Mouse (Mus musculus) bone marrow macrophage, adult 2 months (primary cell): ENCODE measurements around the gene Fxr2. TPM values are rescaled to one million over a fixed set of nuclear protein-coding genes. Genes with fewer than 3 reads are reported as not detected.
A peak's percentile ranks its signal among the peaks of the same experiment; 100 is the strongest.

Experiments used
- H3K27ac ChIP-seq: 2 replicates; pipeline ENCODE4 v1.5.1; 2012; ENCODE audit warnings: low read depth, low read length; ENCODE audit not compliant: insufficient read depth
- H3K4me1 ChIP-seq: 2 replicates; pipeline ENCODE4 v1.6.1; 2012; ENCODE audit warnings: low read length; ENCODE audit not compliant: control insufficient read depth, insufficient read depth
- H3K4me3 ChIP-seq: 2 replicates; pipeline ENCODE4 v1.5.1; 2012; ENCODE audit warnings: mild to moderate bottlenecking, low read length, moderate library complexity; ENCODE audit not compliant: insufficient read depth
- CTCF ChIP-seq: IDR thresholded peaks from 2 replicates; pipeline ENCODE4 v1.5.1; 2012; ENCODE audit warnings: low read depth, mild to moderate bottlenecking, low read length, moderate library complexity
- POLR2A ChIP-seq: IDR thresholded peaks from 2 replicates; pipeline ENCODE4 v1.6.1; 2012; ENCODE audit warnings: mild to moderate bottlenecking, low read depth, low read length, borderline replicate concordance
- polyA plus RNA-seq: library from polyadenylated mRNA; stranded (reverse); fragments of >200 nt; gene quantifications from 2 replicates; pipeline ENCODE4 v1.2.4, GENCODE M21; 2012; ENCODE audit not compliant: missing spikeins, insufficient read depth, insufficient read length

The Fxr2 gene
- polyA plus RNA-seq, result 54.1 and 64.6 TPM in 2 replicates

DNA sequence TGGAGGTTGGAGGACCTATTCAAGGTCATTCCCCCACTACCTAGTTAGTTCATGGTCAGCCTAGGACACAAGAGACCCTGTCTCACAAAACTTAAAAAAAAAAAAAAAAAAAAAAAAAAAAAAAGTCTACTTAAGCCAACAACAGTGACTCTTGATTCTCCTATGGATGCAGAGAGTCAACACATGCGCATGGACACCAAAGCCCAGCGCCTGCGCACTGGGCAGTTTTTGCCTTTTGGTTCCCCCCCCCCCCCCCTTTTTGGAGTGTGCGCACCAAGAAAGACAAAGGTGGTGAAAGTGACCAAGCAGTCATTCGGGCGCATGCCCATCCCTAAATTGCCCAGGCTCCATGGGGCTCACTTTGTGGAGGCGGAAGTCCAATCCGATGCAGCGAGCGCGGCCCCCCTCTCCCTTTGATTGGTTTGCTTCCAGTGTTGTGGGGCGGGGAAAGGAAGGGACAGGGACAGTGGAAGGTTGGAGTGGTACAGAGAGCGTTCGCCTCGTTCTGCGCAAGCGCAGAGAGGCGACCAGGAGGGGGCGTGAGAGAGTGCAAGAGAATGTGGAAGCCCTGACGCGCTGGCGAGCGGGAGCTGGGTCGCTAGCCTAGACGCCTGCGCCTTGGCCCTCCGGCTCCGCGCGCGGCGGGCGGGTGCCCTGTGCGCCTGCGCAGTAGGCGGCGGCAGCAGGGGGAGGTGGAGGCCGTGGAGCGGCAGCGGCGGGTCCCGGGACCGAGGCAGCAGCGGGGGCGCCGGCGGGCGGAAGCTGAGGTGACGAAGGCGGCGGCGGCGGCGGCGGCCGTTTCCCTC is at the start of gene Fxr2:
Gene Fxr2 (plus strand): TSS at position 707 of the 806 bp plus-strand sequence.
- TF ChIP-seq CTCF (no peak), POLR2A (no peak)
- H3K4me3 ChIP-seq, result peak within 1 kb of the TSS; percentile 74
- H3K4me1 ChIP-seq, result peaks cover 16% of the 10 kb centered on the region
- H3K27ac ChIP-seq, result peak within 1 kb of the TSS; percentile 67

DNA sequence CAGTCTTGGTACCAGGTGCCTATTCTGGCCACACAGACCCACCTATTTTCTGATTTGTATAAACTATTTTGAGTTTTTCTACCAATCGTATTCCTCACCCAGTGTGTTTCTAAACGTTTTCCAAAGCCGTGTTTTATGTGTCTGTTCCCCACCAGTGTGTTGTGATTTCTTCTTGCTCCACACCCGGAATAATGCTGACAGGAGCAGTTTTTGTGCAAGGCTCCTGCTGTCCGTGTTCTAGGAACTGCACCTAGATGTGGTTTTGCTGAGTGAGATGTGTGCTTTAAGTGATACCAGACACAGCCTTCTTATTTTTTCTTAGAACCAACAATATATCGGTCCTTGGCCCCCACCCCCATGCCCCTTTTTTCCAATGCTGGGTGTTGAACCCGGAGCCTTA is 48.8 kb upstream of the Fxr2 start:
- H3K4me3 ChIP-seq, result no peak overlapping the region
- H3K27ac ChIP-seq, result no peak overlapping the region
- H3K4me1 ChIP-seq, result peaks cover 39% of the 10 kb centered on the region
- no peak for TF ChIP-seq POLR2A
- no peak for TF ChIP-seq CTCF

DNA sequence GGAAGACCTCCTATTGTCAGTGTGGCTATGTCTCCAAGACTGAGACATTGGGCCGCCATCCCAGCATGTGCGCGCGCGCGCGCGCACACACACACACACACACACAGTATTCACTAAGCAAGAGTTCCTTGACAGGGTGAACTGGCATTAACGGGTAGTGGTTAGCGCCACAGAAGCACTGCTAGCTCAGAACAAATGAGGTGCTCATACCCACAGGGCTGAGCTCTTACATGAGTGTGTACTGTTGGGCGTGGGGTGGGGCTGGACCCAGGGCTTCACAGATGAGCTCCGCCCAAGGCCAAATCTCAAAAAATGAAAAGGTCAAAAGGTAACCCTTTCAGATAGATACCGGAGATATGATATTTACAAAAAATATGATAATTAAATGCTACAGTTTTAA is 47.9 kb upstream of the Fxr2 start:
- Histone ChIP-seq H3K27ac (no peak overlapping the region), H3K4me1 (peaks cover 39% of the 10 kb centered on the region), H3K4me3 (no peak overlapping the region)
- TF ChIP-seq CTCF (no peak), POLR2A (no peak)

DNA sequence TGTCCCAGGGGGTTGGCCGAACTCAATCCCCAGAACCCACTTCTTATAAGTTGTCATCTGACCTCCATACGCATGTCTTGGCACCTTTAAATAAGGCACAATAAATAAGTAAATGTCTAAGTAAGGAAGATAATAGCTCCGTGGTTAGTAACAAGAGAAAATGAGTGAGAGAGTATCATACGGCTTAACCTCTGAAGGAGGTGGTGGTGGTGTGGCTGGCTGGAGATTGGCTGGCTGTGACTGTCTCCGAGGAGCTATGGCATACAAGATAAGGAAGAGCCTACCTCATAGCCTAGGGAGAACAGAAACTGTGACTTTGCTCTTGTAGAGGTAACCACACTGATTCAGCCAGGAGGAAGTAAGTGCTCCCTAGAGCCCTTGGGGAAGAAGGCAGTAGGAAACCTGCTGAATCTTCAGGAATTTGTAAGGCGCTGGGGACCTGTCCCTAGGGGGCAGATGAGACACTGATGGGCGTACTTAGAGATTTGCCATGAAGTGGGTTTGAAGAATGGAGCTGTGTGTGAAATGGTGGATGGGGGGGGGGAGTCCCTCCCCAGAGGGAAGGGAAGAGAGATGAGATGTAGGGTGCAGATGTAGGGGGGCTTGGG is 47.0 kb upstream of the Fxr2 start:
- Histone ChIP-seq H3K4me1 (peaks cover 39% of the 10 kb centered on the region), H3K4me3 (no peak overlapping the region), H3K27ac (0 out of 2 replicates have a peak overlapping the region, but pooled peaks have one; percentile 5)

DNA sequence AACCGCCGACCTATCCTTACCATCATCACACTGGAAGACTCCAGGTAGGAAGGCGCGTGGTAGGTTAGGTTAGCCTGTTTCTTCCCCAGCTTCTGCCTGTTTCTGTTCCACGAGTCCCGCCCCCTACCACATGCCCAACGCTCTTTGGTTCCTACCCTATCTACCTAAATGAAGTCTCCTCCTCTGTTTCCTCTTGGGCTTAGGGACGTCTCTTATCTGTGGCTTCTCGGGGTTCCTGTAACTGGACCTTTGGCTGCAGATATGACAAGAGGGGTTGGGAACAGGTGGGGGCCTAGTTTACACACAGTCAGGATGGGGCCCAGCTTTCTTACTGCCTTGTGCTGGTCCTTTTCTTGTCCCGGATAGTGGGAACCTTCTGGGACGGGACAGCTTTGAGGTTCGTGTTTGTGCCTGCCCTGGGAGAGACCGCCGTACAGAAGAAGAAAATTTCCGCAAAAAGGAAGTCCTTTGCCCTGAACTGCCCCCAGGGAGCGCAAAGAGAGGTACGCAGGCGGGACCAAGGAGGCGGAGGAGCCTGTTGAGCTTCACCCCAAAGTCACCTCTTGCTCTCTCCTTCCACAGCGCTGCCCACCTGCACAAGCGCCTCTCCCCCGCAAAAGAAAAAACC is 43.5 kb upstream of the Fxr2 start:
- Histone ChIP-seq H3K4me1 (peaks cover 23% of the 10 kb centered on the region), H3K4me3 (no peak overlapping the region), H3K27ac (no peak overlapping the region)
- TF ChIP-seq POLR2A (no peak), CTCF (no peak)

More for the DNA sequence above, 47.0 kb upstream of the Fxr2 start:
- no peak for TF ChIP-seq POLR2A
- no peak for TF ChIP-seq CTCF

DNA sequence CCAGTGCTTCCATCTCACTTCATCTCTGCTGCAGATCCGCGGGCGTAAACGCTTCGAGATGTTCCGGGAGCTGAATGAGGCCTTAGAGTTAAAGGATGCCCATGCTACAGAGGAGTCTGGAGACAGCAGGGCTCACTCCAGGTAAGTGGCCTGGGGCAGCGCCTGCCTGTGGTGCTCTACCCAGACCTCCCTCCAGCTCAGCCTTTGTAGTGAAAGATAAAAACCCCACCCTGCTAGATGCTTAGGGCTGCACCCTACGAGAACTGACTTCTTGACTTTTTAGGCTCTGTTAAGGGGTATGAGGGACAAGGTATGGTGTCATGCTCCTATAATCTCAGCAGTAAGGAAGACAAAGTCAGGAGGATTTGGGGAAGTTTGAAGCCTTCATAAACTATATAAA is 42.2 kb upstream of the Fxr2 start:
- H3K4me1 ChIP-seq, result peaks cover 16% of the 10 kb centered on the region
- no peak overlapping the region for H3K4me3 ChIP-seq
- no peak for TF ChIP-seq CTCF
- TF ChIP-seq POLR2A, result no peak

DNA sequence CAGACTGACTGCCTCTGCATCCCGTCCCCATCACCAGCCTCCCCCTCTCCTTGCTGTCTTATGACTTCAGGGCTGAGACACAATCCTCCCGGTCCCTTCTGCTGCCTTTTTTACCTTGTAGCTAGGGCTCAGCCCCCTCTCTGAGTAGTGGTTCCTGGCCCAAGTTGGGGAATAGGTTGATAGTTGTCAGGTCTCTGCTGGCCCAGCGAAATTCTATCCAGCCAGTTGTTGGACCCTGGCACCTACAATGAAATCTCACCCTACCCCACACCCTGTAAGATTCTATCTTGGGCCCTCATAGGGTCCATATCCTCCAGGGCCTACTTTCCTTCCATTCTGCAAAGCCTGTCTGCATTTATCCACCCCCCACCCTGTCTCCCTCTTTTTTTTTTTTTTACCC is 41.4 kb upstream of the Fxr2 start:
- Histone ChIP-seq H3K4me1 (peaks cover 12% of the 10 kb centered on the region), H3K27ac (no peak overlapping the region), H3K4me3 (no peak overlapping the region)
- TF ChIP-seq CTCF (no peak), POLR2A (no peak)

More for the DNA sequence above, 42.2 kb upstream of the Fxr2 start:
- H3K27ac ChIP-seq, result no peak overlapping the region

DNA sequence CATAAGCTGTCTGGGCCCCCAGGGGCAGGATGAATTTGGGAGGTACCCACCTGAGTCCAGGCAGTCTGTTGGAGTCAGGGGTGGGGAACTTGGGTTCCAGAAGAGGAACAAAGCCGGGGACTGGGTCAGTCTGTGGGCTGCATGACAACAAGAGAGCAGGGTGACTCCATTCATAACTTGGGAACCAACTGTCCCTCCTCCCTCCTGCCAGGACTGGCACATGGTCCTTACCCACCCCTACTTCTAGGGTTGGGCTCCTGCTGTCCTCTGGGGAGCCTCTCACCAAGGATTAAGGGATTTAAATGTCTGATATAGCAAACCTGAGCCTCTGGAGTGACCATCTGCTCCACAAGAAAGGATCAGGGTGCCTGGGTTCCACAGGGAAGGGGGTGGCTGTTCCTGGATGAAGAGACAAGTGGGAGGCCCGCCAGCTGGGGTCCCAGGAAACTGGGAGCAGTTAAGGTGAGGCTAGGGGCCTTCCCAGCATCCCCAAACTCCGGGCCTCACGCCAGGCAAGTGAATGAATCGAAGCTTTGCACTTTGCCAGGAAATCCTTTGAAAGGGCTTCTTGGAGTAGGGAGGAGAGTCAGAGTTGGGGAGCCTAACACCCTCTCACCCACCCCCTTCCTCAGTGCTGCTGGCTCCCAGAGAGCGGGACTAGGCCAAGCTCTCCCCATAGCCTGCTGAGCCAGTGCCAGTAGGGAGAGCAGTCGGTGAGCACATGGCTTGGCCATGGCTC is 40.7 kb upstream of the Fxr2 start:
- no peak for TF ChIP-seq POLR2A
- Histone ChIP-seq H3K27ac (no peak overlapping the region), H3K4me3 (no peak overlapping the region), H3K4me1 (peaks cover 7% of the 10 kb centered on the region)

DNA sequence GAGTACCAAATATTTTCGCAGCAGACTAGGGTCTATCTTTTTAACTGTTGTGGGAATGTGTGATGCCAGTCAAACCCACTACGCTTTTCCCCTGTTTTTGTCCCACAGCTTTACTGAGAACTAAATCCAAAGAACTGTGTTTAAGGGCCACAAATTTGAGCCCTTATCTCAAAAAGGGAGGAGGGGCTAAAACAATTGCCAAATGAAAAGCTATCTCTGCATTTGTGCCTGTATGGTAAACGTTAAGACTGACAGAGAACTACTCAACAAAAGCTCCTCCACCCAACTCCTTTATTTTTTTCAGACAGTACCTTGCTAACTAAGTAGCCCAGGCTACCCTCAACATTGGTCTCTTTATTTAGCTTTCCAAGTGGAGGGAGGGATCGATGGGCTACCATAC is 40.0 kb upstream of the Fxr2 start:
- Histone ChIP-seq H3K27ac (no peak overlapping the region), H3K4me3 (no peak overlapping the region), H3K4me1 (peaks cover 7% of the 10 kb centered on the region)
- no peak for TF ChIP-seq CTCF
- TF ChIP-seq POLR2A, result no peak

DNA sequence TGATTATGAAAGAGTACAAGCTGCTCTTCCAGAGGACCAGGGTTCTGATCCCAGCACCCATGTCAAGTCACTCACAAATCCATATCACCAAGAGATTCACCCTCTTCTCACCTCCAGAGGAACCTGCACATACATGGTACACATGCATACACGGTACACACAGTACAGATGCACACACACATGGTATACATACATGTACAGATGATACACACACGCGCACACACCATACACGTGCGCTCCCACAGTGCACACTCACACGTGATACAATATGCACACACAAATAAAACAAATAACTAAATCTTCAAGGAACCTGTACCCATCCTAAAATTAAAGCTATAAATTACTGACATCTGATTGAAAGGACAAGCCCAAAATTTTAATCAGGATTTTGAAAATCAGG is 37.9 kb upstream of the Fxr2 start:
- Histone ChIP-seq H3K4me1 (peaks cover 7% of the 10 kb centered on the region), H3K4me3 (no peak overlapping the region), H3K27ac (no peak overlapping the region)
- TF ChIP-seq CTCF (no peak), POLR2A (no peak)
